Mouse (Mus musculus): Measurements from ENCODE around the gene Sh2b1. TPM values are rescaled to one million over a fixed set of nuclear protein-coding genes. Genes with fewer than 3 reads are reported as not detected.

Sh2b1 gene
- polyA plus RNA-seq, 1 experiment from 2014 or later: 46.8 TPM

DNA sequence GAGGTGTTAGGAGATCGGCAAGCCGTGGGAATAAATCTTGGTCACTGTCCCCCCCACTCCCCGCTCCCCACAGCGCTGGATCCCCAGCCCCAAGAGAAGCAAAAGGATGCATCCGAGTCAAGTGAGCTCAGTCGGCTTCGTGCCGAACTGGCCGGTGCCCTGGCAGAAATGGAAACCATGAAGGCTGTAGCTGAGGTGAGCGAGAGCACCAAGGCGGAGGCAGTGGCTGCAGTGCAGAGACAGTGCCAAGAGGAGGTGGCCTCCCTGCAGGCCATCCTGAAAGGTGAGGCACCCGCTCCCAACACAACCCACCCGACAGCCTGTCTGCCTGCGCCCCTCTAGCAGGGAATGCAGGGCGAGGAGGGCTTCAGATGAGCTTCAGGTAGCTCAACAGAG is 45.7 kb downstream of the Sh2b1 start:
- Histone ChIP-seq H3K4me2 (peak overlapping the region; percentile 88), H3K27me3 (no peaks in the 10 kb centered on the region), H3K9me3 (no peaks in the 10 kb centered on the region), H3K36me3 (peaks cover 13% of the 10 kb centered on the region; the same call in 1 of the 2 replicates), H3K4me1 (peaks cover 20% of the 10 kb centered on the region), H3K27ac (0 out of 2 replicates have a peak overlapping the region, but pooled peaks have one; percentile 99), H3K9ac (peak overlapping the region; percentile 42), H3K4me3 (peak overlapping the region; percentile 61)
- no peak; the same call in 1 of the 2 replicates for ATAC-seq (ENCODE audit: borderline replicate concordance, extremely low read depth, low FRiP score, low TSS enrichment)
- WGBS: 19% methylated on average over 15 of the region's 15 CpGs

GRCm38 (mm10) chr7:126428631-126429502 is 46.4 kb downstream of the Sh2b1 start, which contains the start of gene Rabep2:
Rabep2 (plus strand) TSS chr7:126428759.
- Histone ChIP-seq H3K27ac (peak within 1 kb of the TSS; percentile 99), H3K4me1 (peaks cover 20% of the 10 kb centered on the region), H3K9ac (peak within 1 kb of the TSS; percentile 83), H3K36me3 (peaks cover 7% of the 10 kb centered on the region; the same call in 1 of the 2 replicates), H3K4me3 (peak within 1 kb of the TSS; percentile 61), H3K27me3 (no peaks in the 10 kb centered on the region), H3K9me3 (no peaks in the 10 kb centered on the region), H3K4me2 (peak within 1 kb of the TSS; percentile 88)
- peak; percentile 92 for ATAC-seq (ENCODE audit: borderline replicate concordance, extremely low read depth, low FRiP score, low TSS enrichment)
- WGBS: under 1% methylated on average over 76 of the region's 82 CpGs

- ATAC-seq (ENCODE audit: borderline replicate concordance, extremely low read depth, low FRiP score, low TSS enrichment): peak; percentile 7
- 8% methylated on average over 4 of the region's 4 CpGs for WGBS
- Histone ChIP-seq H3K4me2 (peak overlapping the region; percentile 88), H3K9ac (peak overlapping the region; percentile 83), H3K27ac (peak overlapping the region; percentile 99), H3K27me3 (no peaks in the 10 kb centered on the region), H3K4me3 (peak overlapping the region; percentile 61), H3K4me1 (peaks cover 20% of the 10 kb centered on the region), H3K36me3 (peaks cover 5% of the 10 kb centered on the region; the same call in 1 of the 2 replicates), H3K9me3 (no peaks in the 10 kb centered on the region)
These were observed 47.1 kb downstream of the Sh2b1 start for GRCm38 (mm10) chr7:126428154-126428553.

DNA sequence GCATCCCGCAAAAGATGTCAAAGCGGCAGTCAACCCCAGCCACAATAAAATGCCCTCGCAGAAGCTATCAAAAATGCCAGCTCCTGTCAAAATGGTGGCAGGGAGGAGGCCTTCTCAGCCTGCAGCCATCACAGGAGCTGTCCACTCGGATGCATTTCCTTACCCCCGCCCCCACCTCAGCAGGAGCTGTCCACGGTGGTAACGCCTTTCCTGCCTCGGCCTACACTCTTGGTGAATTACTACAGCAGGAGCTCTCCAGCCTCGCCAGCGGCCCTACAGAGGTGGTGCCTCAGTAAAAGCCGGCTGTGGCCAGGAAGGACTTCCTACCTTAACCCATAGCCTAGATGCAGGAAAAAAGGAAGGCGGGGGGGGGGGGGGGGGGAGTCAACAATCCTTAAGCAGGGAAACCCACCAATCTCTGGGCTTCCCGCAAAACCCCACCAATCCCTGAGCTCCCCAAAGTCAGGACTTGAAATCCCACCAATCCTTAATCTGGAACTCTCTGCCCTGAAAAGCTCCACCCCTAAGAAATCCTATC is 47.8 kb downstream of the Sh2b1 start:
- Histone ChIP-seq H3K9me3 (no peaks in the 10 kb centered on the region), H3K27me3 (no peaks in the 10 kb centered on the region), H3K36me3 (no peaks in the 10 kb centered on the region), H3K27ac (peak overlapping the region; percentile 99), H3K4me3 (0 out of 2 replicates have a peak overlapping the region, but pooled peaks have one; percentile 61), H3K4me1 (peaks cover 20% of the 10 kb centered on the region), H3K9ac (no peak overlapping the region), H3K4me2 (peak overlapping the region; percentile 88)
- no peak for ATAC-seq (ENCODE audit: borderline replicate concordance, extremely low read depth, low FRiP score, low TSS enrichment)
- WGBS: 50% methylated on average over 13 of the region's 13 CpGs

DNA sequence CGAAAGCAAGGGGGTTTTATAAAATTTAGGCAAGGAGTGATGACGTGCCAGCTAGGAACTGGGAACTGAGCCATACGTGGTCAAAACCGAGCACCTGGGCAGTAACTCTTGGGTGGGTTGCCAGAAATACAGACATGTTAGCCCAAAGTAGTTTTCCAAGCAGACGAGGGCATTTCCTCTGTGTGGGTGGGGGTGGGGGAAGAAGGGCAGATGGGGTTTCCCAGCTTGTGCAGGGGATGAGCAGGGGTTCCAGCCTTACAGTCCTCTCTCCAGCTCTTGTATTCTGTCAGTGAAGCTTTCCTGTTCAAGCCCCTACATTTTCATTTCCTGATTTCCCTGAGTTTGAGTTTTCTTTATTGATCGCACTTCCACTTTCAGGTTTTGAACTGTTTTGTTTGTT is 51.1 kb downstream of the Sh2b1 start:
- WGBS: 68% methylated on average over 6 of the region's 6 CpGs
- Histone ChIP-seq H3K4me2 (no peak overlapping the region), H3K9ac (no peak overlapping the region), H3K27me3 (no peaks in the 10 kb centered on the region), H3K9me3 (no peaks in the 10 kb centered on the region), H3K36me3 (no peaks in the 10 kb centered on the region), H3K4me1 (peaks cover 9% of the 10 kb centered on the region), H3K4me3 (no peak overlapping the region), H3K27ac (no peak overlapping the region)
- no peak for ATAC-seq (ENCODE audit: borderline replicate concordance, extremely low read depth, low FRiP score, low TSS enrichment)

GRCm38 (mm10) chr7:126421756-126422155 is 53.5 kb downstream of the Sh2b1 start:
- no peak for ATAC-seq (ENCODE audit: borderline replicate concordance, extremely low read depth, low FRiP score, low TSS enrichment)
- H3K4me2 ChIP-seq: no peak overlapping the region
- H3K9me3 ChIP-seq: no peaks in the 10 kb centered on the region
- no peaks in the 10 kb centered on the region for H3K27me3 ChIP-seq
- no peaks in the 10 kb centered on the region for H3K36me3 ChIP-seq
- H3K4me1 ChIP-seq: no peaks in the 10 kb centered on the region
- 87% methylated on average over 5 of the region's 5 CpGs for WGBS
- no peak overlapping the region for H3K4me3 ChIP-seq
- H3K27ac ChIP-seq: no peak overlapping the region
- H3K9ac ChIP-seq: no peak overlapping the region

DNA sequence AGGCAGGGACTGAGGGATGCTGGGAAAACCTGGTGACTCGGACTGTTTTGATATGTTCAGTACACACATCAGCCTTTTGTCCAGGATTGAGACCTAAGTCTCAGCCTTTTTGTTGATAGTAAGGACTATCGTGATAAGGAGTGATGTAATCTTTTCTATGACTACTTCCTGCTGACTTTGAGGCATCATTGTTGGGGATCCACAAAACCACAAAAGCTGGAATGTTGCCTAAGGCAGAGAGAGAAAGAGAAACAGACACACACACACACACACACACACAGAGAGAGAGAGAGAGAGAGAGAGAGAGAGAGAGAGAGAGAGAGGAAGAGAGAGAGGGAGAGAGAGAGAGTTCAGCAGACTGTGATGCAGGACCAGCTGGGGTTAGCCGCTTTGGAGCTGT is 56.7 kb downstream of the Sh2b1 start:
- H3K4me3 ChIP-seq: no peak overlapping the region
- ATAC-seq (ENCODE audit: borderline replicate concordance, extremely low read depth, low FRiP score, low TSS enrichment): no peak
- H3K27ac ChIP-seq: no peak overlapping the region
- WGBS: 44% methylated on average over 3 of the region's 3 CpGs
- H3K9me3 ChIP-seq: no peaks in the 10 kb centered on the region
- H3K4me2 ChIP-seq: no peak overlapping the region
- no peaks in the 10 kb centered on the region for H3K36me3 ChIP-seq
- H3K27me3 ChIP-seq: no peaks in the 10 kb centered on the region
- no peak overlapping the region for H3K9ac ChIP-seq
- no peaks in the 10 kb centered on the region for H3K4me1 ChIP-seq

GRCm38 (mm10) chr7:126417606-126418005 is 57.6 kb downstream of the Sh2b1 start:
- Histone ChIP-seq H3K9ac (no peak overlapping the region), H3K4me2 (no peak overlapping the region), H3K9me3 (no peaks in the 10 kb centered on the region), H3K27me3 (no peaks in the 10 kb centered on the region), H3K4me1 (no peaks in the 10 kb centered on the region), H3K36me3 (no peaks in the 10 kb centered on the region), H3K27ac (no peak overlapping the region), H3K4me3 (no peak overlapping the region)
- WGBS: 81% methylated on average over 4 of the region's 4 CpGs
- ATAC-seq (ENCODE audit: borderline replicate concordance, extremely low read depth, low FRiP score, low TSS enrichment): no peak

DNA sequence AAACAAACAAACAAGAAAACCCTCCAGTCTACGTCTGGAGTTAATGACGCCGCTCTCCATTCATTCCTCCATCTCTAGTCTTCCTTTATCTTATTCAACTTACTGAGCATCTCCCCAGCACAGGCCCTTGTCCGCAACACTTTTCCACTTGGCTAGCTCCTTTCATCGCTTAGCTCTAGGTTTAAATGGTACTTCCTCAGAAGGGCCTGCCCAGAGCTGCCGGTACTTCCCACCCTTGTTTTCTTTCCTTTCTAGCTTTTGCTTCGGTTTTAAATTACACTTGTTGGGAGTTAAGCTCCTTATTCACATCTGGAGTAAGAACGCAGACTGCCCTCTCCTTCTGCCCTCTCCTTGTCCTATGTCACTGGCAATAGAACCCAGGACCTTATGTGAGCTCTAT is 58.2 kb downstream of the Sh2b1 start:
- Histone ChIP-seq H3K4me2 (no peak overlapping the region), H3K9ac (no peak overlapping the region), H3K36me3 (no peaks in the 10 kb centered on the region), H3K27me3 (no peaks in the 10 kb centered on the region; the same call in 1 of the 2 replicates), H3K27ac (no peak overlapping the region), H3K9me3 (no peaks in the 10 kb centered on the region), H3K4me1 (no peaks in the 10 kb centered on the region), H3K4me3 (no peak overlapping the region)
- WGBS: 61% methylated on average over 8 of the region's 8 CpGs
- no peak for ATAC-seq (ENCODE audit: borderline replicate concordance, extremely low read depth, low FRiP score, low TSS enrichment)

Other genes with a start within 250 kb of the Sh2b1 start
- 28.7 and 32.3 TPM in 2 replicates for gene Sbk1, start 202.8 kb downstream of the Sh2b1 start, polyA plus RNA-seq (2015; fragmentation: Nextera tagmentation; extraction: Ambion mirVana)
- 2.4 and 9.0 TPM in 2 replicates for gene Lat, start 105.9 kb downstream of the Sh2b1 start, polyA plus RNA-seq (2015; fragmentation: Nextera tagmentation; extraction: Ambion mirVana)
- gene Spns1, start 98.0 kb downstream of the Sh2b1 start, polyA plus RNA-seq (2015; fragmentation: Nextera tagmentation; extraction: Ambion mirVana): 52.3 and 53.2 TPM in 2 replicates
- 3.1 and 3.3 TPM in 2 replicates for gene Nfatc2ip, start 78.7 kb downstream of the Sh2b1 start, polyA plus RNA-seq (2015; fragmentation: Nextera tagmentation; extraction: Ambion mirVana)
- gene Cd19, start 60.5 kb downstream of the Sh2b1 start, polyA plus RNA-seq (2015; fragmentation: Nextera tagmentation; extraction: Ambion mirVana): not detected in 2 replicates
- 35.4 and 37.6 TPM in 2 replicates for gene Rabep2, start 46.7 kb downstream of the Sh2b1 start, polyA plus RNA-seq (2015; fragmentation: Nextera tagmentation; extraction: Ambion mirVana)
- 1.3 and 2.8 TPM in 2 replicates for gene Atp2a1, start 12.3 kb downstream of the Sh2b1 start, polyA plus RNA-seq (2015; fragmentation: Nextera tagmentation; extraction: Ambion mirVana)
- 125 and 127 TPM in 2 replicates for gene Tufm, start 11.9 kb upstream of the Sh2b1 start, polyA plus RNA-seq (2015; fragmentation: Nextera tagmentation; extraction: Ambion mirVana)
- gene Atxn2l, start 28.0 kb upstream of the Sh2b1 start, polyA plus RNA-seq (2015; fragmentation: Nextera tagmentation; extraction: Ambion mirVana): 47.7 and 54.1 TPM in 2 replicates
- 176 and 186 TPM in 2 replicates for gene Eif3c, start 91.0 kb upstream of the Sh2b1 start, polyA plus RNA-seq (2015; fragmentation: Nextera tagmentation; extraction: Ambion mirVana)
- 1.1 and 1.5 TPM in 2 replicates for gene Apobr, start 109.5 kb upstream of the Sh2b1 start, polyA plus RNA-seq (2015; fragmentation: Nextera tagmentation; extraction: Ambion mirVana)
- gene Cln3, start 110.4 kb upstream of the Sh2b1 start, polyA plus RNA-seq (2015; fragmentation: Nextera tagmentation; extraction: Ambion mirVana): 27.7 and 27.9 TPM in 2 replicates
- not detected in 2 replicates for gene Il27, start 119.5 kb upstream of the Sh2b1 start, polyA plus RNA-seq (2015; fragmentation: Nextera tagmentation; extraction: Ambion mirVana)
- gene Nupr1, start 155.4 kb upstream of the Sh2b1 start, polyA plus RNA-seq (2015; fragmentation: Nextera tagmentation; extraction: Ambion mirVana): 23.4 and 30.0 TPM in 2 replicates
- gene Sgf29, start 173.9 kb upstream of the Sh2b1 start, polyA plus RNA-seq (2015; fragmentation: Nextera tagmentation; extraction: Ambion mirVana): 47.3 and 54.9 TPM in 2 replicates
- 5.9 and 6.8 TPM in 2 replicates for gene Sult1a1, start 201.0 kb upstream of the Sh2b1 start, polyA plus RNA-seq (2015; fragmentation: Nextera tagmentation; extraction: Ambion mirVana)
- gene Bola2, start 220.0 kb upstream of the Sh2b1 start, polyA plus RNA-seq (2015; fragmentation: Nextera tagmentation; extraction: Ambion mirVana): 105 and 119 TPM in 2 replicates
- 9.9 and 11.5 TPM in 2 replicates for gene Slx1b, start 220.4 kb upstream of the Sh2b1 start, polyA plus RNA-seq (2015; fragmentation: Nextera tagmentation; extraction: Ambion mirVana)
- 36.0 and 58.1 TPM in 2 replicates for gene Coro1a, start 232.4 kb upstream of the Sh2b1 start, polyA plus RNA-seq (2015; fragmentation: Nextera tagmentation; extraction: Ambion mirVana)

Data from lung, embryonic 15.5 days (tissue).